Mouse (Mus musculus) heart, postnatal 0 days (tissue): ENCODE measurements around the gene Fbxo34.

Source experiments
- CTCF ChIP-seq: IDR thresholded peaks from 2 replicates; pipeline ENCODE4 v1.5.1; 2016; ENCODE audit warnings: antibody characterized with exemption, control low read depth, low read depth
- EP300 ChIP-seq: IDR thresholded peaks from 2 replicates; pipeline ENCODE4 v1.6.1; 2016; ENCODE audit warnings: antibody characterized with exemption, low read depth

DNA sequence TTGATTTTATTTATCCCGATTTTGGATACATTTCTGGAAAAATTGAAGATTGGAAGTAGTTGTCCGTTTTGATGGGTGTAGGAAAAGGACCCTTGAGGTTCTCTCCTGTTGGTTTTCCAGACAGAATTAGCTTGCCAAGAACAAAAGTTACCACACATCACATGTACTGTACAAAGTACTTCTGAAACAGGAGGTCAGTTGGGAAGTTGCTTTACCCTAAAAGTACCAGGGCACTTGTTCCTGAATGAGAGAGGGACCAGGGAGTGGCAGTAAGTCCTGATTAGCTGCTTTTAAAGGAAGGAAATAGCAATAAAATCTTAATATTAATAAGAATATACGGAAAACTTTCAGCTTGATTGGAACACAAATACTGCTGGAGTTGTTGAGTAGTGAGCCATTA is 46.9 kb downstream of the Fbxo34 start:
- TF ChIP-seq CTCF (no peak), EP300 (no peak)
